Mouse (Mus musculus): ENCODE results near the gene Tssc4. TPM values are rescaled to one million over a fixed set of nuclear protein-coding genes. Genes with fewer than 3 reads are reported as not detected.

Gene Tssc4
- polyA plus RNA-seq (2012; rRNA removed): 99.9 and 164 TPM in 2 replicates

GRCm38 (mm10) chr7:143068882-143069591 is at the start of gene Tssc4:
TSS of gene Tssc4 (plus strand) at chr7:143069249.
- peak; percentile 76; the same call in 1 of the 2 replicates for TF ChIP-seq POLR2A (IDR thresholded peaks at IDR 0.05; ENCODE audit: borderline replicate concordance, extremely low read depth, insufficient read depth, insufficient read length, poor library complexity, severe bottlenecking)
- TF ChIP-seq CTCF (IDR thresholded peaks at IDR 0.05; ENCODE audit: borderline replicate concordance, extremely low read depth, insufficient read depth, insufficient read length): no peak
- DNase-seq (ENCODE audit: low read depth): peak; percentile 100

GRCm38 (mm10) chr7:143020040-143020439 is 49.0 kb upstream of the Tssc4 start:
- DNase-seq (ENCODE audit: low read depth): no peak
- no peak for TF ChIP-seq POLR2A (IDR thresholded peaks at IDR 0.05; ENCODE audit: borderline replicate concordance, extremely low read depth, insufficient read depth, insufficient read length, poor library complexity, severe bottlenecking)
- TF ChIP-seq CTCF (IDR thresholded peaks at IDR 0.05; ENCODE audit: borderline replicate concordance, extremely low read depth, insufficient read depth, insufficient read length): no peak

- TF ChIP-seq CTCF (IDR thresholded peaks at IDR 0.05; ENCODE audit: borderline replicate concordance, extremely low read depth, insufficient read depth, insufficient read length): no peak
- TF ChIP-seq POLR2A (IDR thresholded peaks at IDR 0.05; ENCODE audit: borderline replicate concordance, extremely low read depth, insufficient read depth, insufficient read length, poor library complexity, severe bottlenecking): no peak
- no peak for DNase-seq (ENCODE audit: low read depth)
Measured at GRCm38 (mm10) chr7:143020764-143021163, 48.3 kb upstream of the Tssc4 start.

- no peak for DNase-seq (ENCODE audit: low read depth)
- TF ChIP-seq CTCF (IDR thresholded peaks at IDR 0.05; ENCODE audit: borderline replicate concordance, extremely low read depth, insufficient read depth, insufficient read length) (no peak), POLR2A (IDR thresholded peaks at IDR 0.05; ENCODE audit: borderline replicate concordance, extremely low read depth, insufficient read depth, insufficient read length, poor library complexity, severe bottlenecking) (no peak)
Measured at GRCm38 (mm10) chr7:143021356-143022164, 47.5 kb upstream of the Tssc4 start.

- TF ChIP-seq CTCF (IDR thresholded peaks at IDR 0.05; ENCODE audit: borderline replicate concordance, extremely low read depth, insufficient read depth, insufficient read length): no peak
- TF ChIP-seq POLR2A (IDR thresholded peaks at IDR 0.05; ENCODE audit: borderline replicate concordance, extremely low read depth, insufficient read depth, insufficient read length, poor library complexity, severe bottlenecking): no peak
- DNase-seq (ENCODE audit: low read depth): no peak
Measured at GRCm38 (mm10) chr7:143023499-143023898, 45.5 kb upstream of the Tssc4 start.

- no peak for DNase-seq (ENCODE audit: low read depth)
- TF ChIP-seq CTCF (IDR thresholded peaks at IDR 0.05; ENCODE audit: borderline replicate concordance, extremely low read depth, insufficient read depth, insufficient read length): no peak
- TF ChIP-seq POLR2A (IDR thresholded peaks at IDR 0.05; ENCODE audit: borderline replicate concordance, extremely low read depth, insufficient read depth, insufficient read length, poor library complexity, severe bottlenecking): no peak
Measured at GRCm38 (mm10) chr7:143024293-143024692, 44.8 kb upstream of the Tssc4 start.

- DNase-seq (ENCODE audit: low read depth): no peak
- no peak for TF ChIP-seq POLR2A (IDR thresholded peaks at IDR 0.05; ENCODE audit: borderline replicate concordance, extremely low read depth, insufficient read depth, insufficient read length, poor library complexity, severe bottlenecking)
- no peak for TF ChIP-seq CTCF (IDR thresholded peaks at IDR 0.05; ENCODE audit: borderline replicate concordance, extremely low read depth, insufficient read depth, insufficient read length)
Measured at GRCm38 (mm10) chr7:143025496-143025895, 43.6 kb upstream of the Tssc4 start.

GRCm38 (mm10) chr7:143027196-143027595 is 41.9 kb upstream of the Tssc4 start:
- peak; percentile 44 for DNase-seq (ENCODE audit: low read depth)
- TF ChIP-seq POLR2A (IDR thresholded peaks at IDR 0.05; ENCODE audit: borderline replicate concordance, extremely low read depth, insufficient read depth, insufficient read length, poor library complexity, severe bottlenecking): no peak
- no peak for TF ChIP-seq CTCF (IDR thresholded peaks at IDR 0.05; ENCODE audit: borderline replicate concordance, extremely low read depth, insufficient read depth, insufficient read length)

- no peak for DNase-seq (ENCODE audit: low read depth)
- TF ChIP-seq POLR2A (IDR thresholded peaks at IDR 0.05; ENCODE audit: borderline replicate concordance, extremely low read depth, insufficient read depth, insufficient read length, poor library complexity, severe bottlenecking) (no peak), CTCF (IDR thresholded peaks at IDR 0.05; ENCODE audit: borderline replicate concordance, extremely low read depth, insufficient read depth, insufficient read length) (no peak)
Measured at GRCm38 (mm10) chr7:143031816-143032215, 37.2 kb upstream of the Tssc4 start.

- no peak for DNase-seq (ENCODE audit: low read depth)
- TF ChIP-seq CTCF (IDR thresholded peaks at IDR 0.05; ENCODE audit: borderline replicate concordance, extremely low read depth, insufficient read depth, insufficient read length) (no peak), POLR2A (IDR thresholded peaks at IDR 0.05; ENCODE audit: borderline replicate concordance, extremely low read depth, insufficient read depth, insufficient read length, poor library complexity, severe bottlenecking) (no peak)
Measured at GRCm38 (mm10) chr7:143033581-143033980, 35.5 kb upstream of the Tssc4 start.

- DNase-seq (ENCODE audit: low read depth): no peak
- TF ChIP-seq POLR2A (IDR thresholded peaks at IDR 0.05; ENCODE audit: borderline replicate concordance, extremely low read depth, insufficient read depth, insufficient read length, poor library complexity, severe bottlenecking) (no peak), CTCF (IDR thresholded peaks at IDR 0.05; ENCODE audit: borderline replicate concordance, extremely low read depth, insufficient read depth, insufficient read length) (no peak)
Measured at GRCm38 (mm10) chr7:143034112-143034511, 34.9 kb upstream of the Tssc4 start.

Measured in brain, embryonic 14.5 days (tissue).